Mouse (Mus musculus) ES-Bruce4 (cell line): ENCODE measurements around the gene Apmap.

ENCODE experiments used
- CTCF ChIP-seq: IDR thresholded peaks from one replicate; pipeline ENCODE4 v1.8.1; 2011; ENCODE audit warnings: low read depth, low read length
- EP300 ChIP-seq: IDR thresholded peaks from 2 replicates; pipeline ENCODE4 v1.6.1; 2011; ENCODE audit warnings: low read depth, low read length; ENCODE audit not compliant: insufficient read depth
- POLR2A ChIP-seq: IDR thresholded peaks from one replicate; pipeline ENCODE4 v1.8.1; 2011; ENCODE audit warnings: low read length; ENCODE audit not compliant: insufficient read depth

DNA sequence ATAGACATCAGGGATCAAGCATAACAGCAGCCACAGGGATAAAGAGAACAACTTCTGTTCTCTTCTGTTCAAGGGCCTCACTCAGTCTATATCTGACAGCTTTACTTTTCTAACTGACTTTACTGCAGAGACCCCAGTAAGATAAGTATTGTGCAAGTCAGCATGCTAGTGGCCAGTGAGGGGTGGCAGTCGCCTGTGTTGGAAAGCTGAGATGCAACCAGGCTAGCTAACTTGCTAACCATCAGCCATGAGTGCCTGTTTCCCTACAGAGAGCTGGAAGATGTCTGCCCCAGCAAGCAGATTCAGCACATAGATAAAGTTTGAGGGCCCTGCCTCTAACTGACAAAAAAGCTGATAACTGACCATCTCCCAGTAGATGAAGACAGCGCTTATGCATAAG, 37.6 kb downstream of the Apmap start:
- TF ChIP-seq CTCF = no peak
- TF ChIP-seq POLR2A = no peak
- TF ChIP-seq EP300 = no peak
